ENCODE assay signal across 14 mouse cellular contexts in genomic region chr17:80644983-80645693, GRCm38 (mm10).
"Had no signal": no experiment of that assay in that cellular context is flagged by ENCODE, and none has a peak within 500 bp of the region (broad histone marks: within the 10 kb centered on the region; RNA-seq: fewer than 3 reads in every experiment).

No protein-coding gene starts in this region.

- H3K4me2 ChIP-seq: liver, embryonic 12.5 days; midbrain, embryonic 11.5 days; midbrain, embryonic 13.5 days; midbrain, embryonic 15.5 days; neural tube, embryonic 12.5 days; stomach, embryonic 15.5 days had no signal

- H3K4me3 ChIP-seq: liver, embryonic 12.5 days; midbrain, embryonic 13.5 days; midbrain, embryonic 15.5 days; neural tube, embryonic 12.5 days; stomach, embryonic 15.5 days had no signal

- H3K9ac ChIP-seq: liver, embryonic 12.5 days; liver, embryonic 14.5 days; midbrain, embryonic 13.5 days; midbrain, embryonic 15.5 days; neural tube, embryonic 12.5 days; stomach, embryonic 15.5 days had no signal

- H3K27me3 ChIP-seq: liver, embryonic 12.5 days; megakaryocyte, embryonic 14.5 days; midbrain, embryonic 13.5 days; midbrain, embryonic 15.5 days; neural tube, embryonic 12.5 days; stomach, embryonic 15.5 days had no signal

- ATAC-seq: liver, embryonic 12.5 days; midbrain, embryonic 13.5 days; midbrain, embryonic 15.5 days had no signal

- H3K27ac ChIP-seq: liver, embryonic 12.5 days; liver, embryonic 14.5 days; macrophage; midbrain, embryonic 13.5 days; midbrain, embryonic 15.5 days; neural tube, embryonic 12.5 days; stomach, embryonic 15.5 days; stomach, postnatal 0 days had no signal

- H3K9me3 ChIP-seq: liver, embryonic 12.5 days; megakaryocyte, embryonic 14.5 days; midbrain, embryonic 13.5 days; midbrain, embryonic 15.5 days; neural tube, embryonic 12.5 days; stomach, embryonic 15.5 days had no signal

- H3K4me1 ChIP-seq: liver, embryonic 12.5 days; megakaryocyte, embryonic 14.5 days; midbrain, embryonic 13.5 days; midbrain, embryonic 15.5 days; neural tube, embryonic 12.5 days had no signal

- DNase-seq: liver; right cerebral cortex, postnatal 14 days; thymus, adult 2 months; thymus, postnatal 36 days had no signal
